Mouse (Mus musculus): ENCODE measurements at regions not wholly inside any gene's neighbourhood (a gene's known extent, or its start where the extent isn't known, plus 50 kb on each side); places are given as distances from the start of the nearest gene placed in this dataset.

GRCm38 (mm10) chr15:61297447-61298208 lies 374.8 kb upstream of the A1bg start:
- no peak for DNase-seq (ENCODE audit: low read depth, low spot score)

GRCm38 (mm10) chr15:61294616-61295015 lies 371.8 kb upstream of the A1bg start:
- DNase-seq (ENCODE audit: low read depth, low spot score): no peak

GRCm38 (mm10) chr15:61294131-61294530 lies 371.3 kb upstream of the A1bg start:
- no peak for DNase-seq (ENCODE audit: low read depth, low spot score)

- DNase-seq (ENCODE audit: low read depth, low spot score): no peak
Observed at GRCm38 (mm10) chr15:61268766-61269165, 346.0 kb upstream of the A1bg start.

- no peak for DNase-seq (ENCODE audit: low read depth, low spot score)
Observed at GRCm38 (mm10) chr15:61259047-61259446, 336.2 kb upstream of the A1bg start.

GRCm38 (mm10) chr15:61244511-61244910 lies 321.7 kb upstream of the A1bg start:
- DNase-seq (ENCODE audit: low read depth, low spot score): no peak

- DNase-seq (ENCODE audit: low read depth, low spot score): no peak
Observed at GRCm38 (mm10) chr15:61242161-61242681, 319.4 kb upstream of the A1bg start.

GRCm38 (mm10) chr15:61241741-61242140 lies 318.9 kb upstream of the A1bg start:
- no peak for DNase-seq (ENCODE audit: low read depth, low spot score)

GRCm38 (mm10) chr15:61240344-61240743 lies 317.5 kb upstream of the A1bg start:
- no peak for DNase-seq (ENCODE audit: low read depth, low spot score)

GRCm38 (mm10) chr15:61239414-61239813 lies 316.6 kb upstream of the A1bg start:
- DNase-seq (ENCODE audit: low read depth, low spot score): no peak

GRCm38 (mm10) chr15:61238996-61239395 lies 316.2 kb upstream of the A1bg start:
- DNase-seq (ENCODE audit: low read depth, low spot score): no peak

GRCm38 (mm10) chr15:61229579-61229978 lies 306.8 kb upstream of the A1bg start:
- no peak for DNase-seq (ENCODE audit: low read depth, low spot score)

- no peak for DNase-seq (ENCODE audit: low read depth, low spot score)
Observed at GRCm38 (mm10) chr15:61222923-61223322, 300.1 kb upstream of the A1bg start.

- no peak for DNase-seq (ENCODE audit: low read depth, low spot score)
Observed at GRCm38 (mm10) chr15:61210161-61210560, 287.3 kb upstream of the A1bg start.

- no peak for DNase-seq (ENCODE audit: low read depth, low spot score)
Observed at GRCm38 (mm10) chr15:61189981-61190380, 267.2 kb upstream of the A1bg start.

GRCm38 (mm10) chr15:61189481-61189880 lies 266.7 kb upstream of the A1bg start:
- no peak for DNase-seq (ENCODE audit: low read depth, low spot score)

GRCm38 (mm10) chr15:61184597-61184963 lies 261.8 kb upstream of the A1bg start:
- no peak for DNase-seq (ENCODE audit: low read depth, low spot score)

GRCm38 (mm10) chr15:61183751-61184596 lies 261.2 kb upstream of the A1bg start:
- peak; percentile 16 for DNase-seq (ENCODE audit: low read depth, low spot score)

GRCm38 (mm10) chr15:61183291-61183690 lies 260.5 kb upstream of the A1bg start:
- no peak for DNase-seq (ENCODE audit: low read depth, low spot score)

GRCm38 (mm10) chr15:61168842-61169416 lies 246.1 kb upstream of the A1bg start:
- DNase-seq (ENCODE audit: low read depth, low spot score): no peak

- DNase-seq (ENCODE audit: low read depth, low spot score): no peak
Observed at GRCm38 (mm10) chr15:61165050-61165449, 242.2 kb upstream of the A1bg start.

- no peak for DNase-seq (ENCODE audit: low read depth, low spot score)
Observed at GRCm38 (mm10) chr15:61161397-61161796, 238.6 kb upstream of the A1bg start.

Measured in embryo, embryonic 11.5 days (tissue).